Comparison of ENCODE assay signal across 25 mouse cellular contexts in genomic region chr3:68262304-68262703, GRCm38 (mm10).
"Had no signal": no experiment of that assay in that cellular context is flagged by ENCODE, and none has a peak within 500 bp of the region (broad histone marks: within the 10 kb centered on the region; RNA-seq: fewer than 3 reads in every experiment).

No protein-coding gene starts in this region.

- H3K4me1 ChIP-seq: heart, embryonic 13.5 days; heart, embryonic 15.5 days; hindbrain, embryonic 13.5 days; hindbrain, embryonic 15.5 days; kidney, embryonic 15.5 days; limb, embryonic 13.5 days; limb, embryonic 15.5 days had no signal

- H3K9me3 ChIP-seq: heart, embryonic 13.5 days; heart, embryonic 15.5 days; hindbrain, embryonic 13.5 days; hindbrain, embryonic 15.5 days; kidney, embryonic 15.5 days; limb, embryonic 13.5 days; limb, embryonic 15.5 days had no signal

- DNase-seq: gastrocnemius, postnatal 14 days; gastrocnemius, postnatal 36 days; heart, adult 11 months; heart, adult 2 months; heart, postnatal 14 days; heart, postnatal 36 days; kidney, adult 11 months; kidney, adult 2 months; kidney, adult 9 months; kidney, postnatal 14 days; kidney, postnatal 36 days; layer of hippocampus, adult 9-11 months; layer of hippocampus, postnatal 36 days; left cerebral cortex, postnatal 4 days had no signal

- H3K27me3 ChIP-seq: heart, embryonic 13.5 days; heart, embryonic 15.5 days; hindbrain, embryonic 13.5 days; hindbrain, embryonic 15.5 days; kidney, embryonic 15.5 days; limb, embryonic 13.5 days; limb, embryonic 15.5 days had no signal

- H3K4me3 ChIP-seq: heart, adult 2 months; heart, embryonic 13.5 days; heart, embryonic 15.5 days; hindbrain, embryonic 13.5 days; hindbrain, embryonic 15.5 days; kidney, embryonic 15.5 days; limb, embryonic 13.5 days; limb, embryonic 15.5 days had no signal

- H3K27ac ChIP-seq: heart, adult 2 months; heart, embryonic 13.5 days; heart, embryonic 15.5 days; hindbrain, embryonic 13.5 days; hindbrain, embryonic 15.5 days; hindbrain, postnatal 0 days; kidney, embryonic 15.5 days; kidney, postnatal 0 days; limb, embryonic 13.5 days; limb, embryonic 15.5 days had no signal

- ATAC-seq: hindbrain, postnatal 0 days; intestine, embryonic 16.5 days had no signal

- H3K9ac ChIP-seq: heart, embryonic 13.5 days; heart, embryonic 15.5 days; hindbrain, embryonic 13.5 days; hindbrain, embryonic 15.5 days; kidney, embryonic 15.5 days; limb, embryonic 13.5 days; limb, embryonic 15.5 days had no signal

- H3K4me2 ChIP-seq: heart, embryonic 11.5 days; heart, embryonic 13.5 days; heart, embryonic 15.5 days; hindbrain, embryonic 13.5 days; hindbrain, embryonic 15.5 days; kidney, embryonic 15.5 days; limb, embryonic 13.5 days; limb, embryonic 15.5 days had no signal

- H3K36me3 ChIP-seq: heart, embryonic 13.5 days; heart, embryonic 15.5 days; hindbrain, embryonic 13.5 days; hindbrain, embryonic 15.5 days; kidney, embryonic 15.5 days; limb, embryonic 13.5 days; limb, embryonic 15.5 days had no signal
